Mouse (Mus musculus): ENCODE measurements around the gene Slc2a4.

Slc2a4 gene

DNA sequence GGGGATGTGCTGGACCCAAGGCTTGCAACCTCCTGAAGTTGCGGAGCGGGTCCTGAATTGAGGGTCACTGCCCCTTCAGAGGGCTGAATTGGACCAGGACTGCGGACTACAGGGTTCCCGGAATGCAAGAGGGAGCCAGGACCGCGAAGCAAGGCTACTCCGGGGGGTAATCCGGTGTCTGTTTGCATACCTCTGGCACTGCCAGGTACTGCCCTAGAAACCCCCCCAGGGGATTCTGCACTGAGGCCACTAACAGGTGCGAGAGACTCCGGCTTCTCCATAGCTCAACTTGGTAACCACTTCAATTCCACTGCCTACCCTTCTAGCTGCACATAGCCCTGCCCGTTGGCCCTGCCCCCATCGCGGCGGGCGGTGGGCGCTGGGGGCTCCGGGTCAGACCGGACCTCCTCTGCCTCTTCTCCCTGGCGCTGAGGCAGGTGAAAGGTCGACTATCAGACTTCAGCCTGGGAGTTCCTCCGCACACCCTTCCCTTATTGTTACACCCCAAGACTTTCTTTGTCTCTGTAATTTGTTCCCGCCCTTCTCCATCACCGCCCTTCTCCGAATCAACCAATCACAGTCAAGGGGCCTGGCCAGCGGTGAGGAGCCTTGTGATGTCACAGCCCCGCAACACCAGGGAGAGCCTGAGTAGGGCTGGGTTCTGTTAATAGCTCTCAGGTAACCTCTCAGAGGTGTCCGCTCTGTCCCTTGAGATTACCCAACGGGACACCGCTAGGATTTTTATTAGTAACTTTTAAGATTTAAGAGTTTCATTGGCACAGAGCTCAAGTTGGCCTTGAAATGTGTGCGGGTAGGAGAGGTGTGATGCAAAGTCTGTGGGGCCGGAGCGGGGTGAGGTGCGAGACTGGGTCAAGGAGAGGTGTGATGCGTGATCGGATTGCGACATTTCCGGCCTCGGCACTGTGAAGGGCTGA is 47.2 kb downstream of the Slc2a4 start, which contains the start of the genes 2810408A11Rik and Neurl4:
Gene 2810408A11Rik, minus strand, starts transcription at position 517 of the 935 bp plus-strand sequence.
Gene Neurl4, plus strand, starts transcription at position 602 of the 935 bp plus-strand sequence.
- DNase-seq (ENCODE audit: low spot score): peak; percentile 91

- DNase-seq (ENCODE audit: low spot score): no peak
Measured at GRCm38 (mm10) chr11:69899870-69900269, 48.1 kb downstream of the Slc2a4 start.

DNA sequence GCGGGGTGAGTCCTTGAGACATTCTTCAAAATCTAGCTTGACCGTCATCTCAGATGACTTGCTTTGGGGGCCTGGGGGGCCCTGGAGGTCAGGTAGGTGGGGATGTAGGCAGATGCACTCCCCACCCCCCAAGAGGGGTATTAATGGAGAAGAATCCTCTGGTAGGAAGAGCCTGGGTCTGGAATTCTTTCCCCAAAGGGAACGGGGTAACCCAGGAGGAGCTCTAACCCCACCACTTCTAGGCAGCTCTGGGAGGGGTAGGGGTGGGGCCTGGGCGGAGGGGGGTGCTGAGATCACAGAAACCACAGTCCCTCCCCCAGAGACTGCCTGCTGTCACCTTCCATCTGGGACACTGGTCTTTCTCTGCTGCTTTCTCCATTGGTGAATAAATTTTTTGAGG is 52.7 kb downstream of the Slc2a4 start, which contains the start of gene Acap1:
Gene Acap1, minus strand, starts transcription at position 249 of the 400 bp plus-strand sequence.
- DNase-seq (ENCODE audit: low spot score): no peak

GRCm38 (mm10) chr11:69894671-69895070 is 53.3 kb downstream of the Slc2a4 start:
- peak; percentile 50 for DNase-seq (ENCODE audit: low spot score)

Measured in urinary bladder, postnatal 14 days (tissue).